Mouse (Mus musculus): Measurements from ENCODE around the gene Gm37240.

- TF ChIP-seq POLR2A (IDR thresholded peaks at IDR 0.05; ENCODE audit: borderline replicate concordance, extremely low read depth, insufficient read depth, insufficient read length, poor library complexity, severe bottlenecking) (no peak), CTCF (IDR thresholded peaks at IDR 0.05; ENCODE audit: borderline replicate concordance, extremely low read depth, insufficient read depth, insufficient read length) (no peak)
These were observed 1190.8 kb downstream of the Gm37240 start for GRCm38 (mm10) chr3:84696428-84696917.
